Mouse (Mus musculus) MEL (cell line): ENCODE measurements around the gene 1110008L16Rik.
"Not testable (repeated sequence)": the region's sequence is repeated elsewhere in the genome, so short reads cannot be mapped to it uniquely, and the experiment has no call there.

ENCODE experiments used
- BHLHE40 ChIP-seq: IDR thresholded peaks from 2 replicates; pipeline ENCODE4 v1.6.1; 2012; ENCODE audit warnings: low read depth, mild to moderate bottlenecking, inconsistent platforms, low read length, improper control_type of control experiment, borderline replicate concordance
- CTCF ChIP-seq, 3 experiments: IDR thresholded peaks in 2 of 3; conservative IDR thresholded peaks in 1 of 3; 2 replicates each; pipeline ENCODE4 v1.5.1; 2011 to 2012; ENCODE audit warnings: low read length in 3 of 3, low read depth in 2 of 3, mild to moderate bottlenecking in 2 of 3, improper control_type of control experiment in 1 of 3, inconsistent platforms in 1 of 3, mixed read lengths in 1 of 3, moderate library complexity in 1 of 3; ENCODE audit not compliant: control insufficient read depth in 1 of 3, insufficient read depth in 1 of 3, poor library complexity in 1 of 3, severe bottlenecking in 1 of 3
- E2F4 ChIP-seq: IDR thresholded peaks from 2 replicates; pipeline ENCODE4 v1.6.1; 2011; ENCODE audit warnings: low read depth, low read length, improper control_type of control experiment, borderline replicate concordance
- EP300 ChIP-seq, 2 experiments: IDR thresholded peaks; 2 replicates each; pipeline ENCODE4 v1.6.1; 2011; ENCODE audit warnings: improper control_type of control experiment in 2 of 2, low read length in 2 of 2, low read depth in 1 of 2, mild to moderate bottlenecking in 1 of 2
- ETS1 ChIP-seq: IDR thresholded peaks from 2 replicates; pipeline ENCODE4 v1.6.1; 2012; ENCODE audit warnings: low read depth, mild to moderate bottlenecking, inconsistent platforms, low read length, improper control_type of control experiment, moderate library complexity
- GABPA ChIP-seq: IDR thresholded peaks from 2 replicates; pipeline ENCODE4 v1.6.1; 2012; ENCODE audit warnings: low read depth, mild to moderate bottlenecking, inconsistent platforms, low read length, improper control_type of control experiment, moderate library complexity
- KAT2A ChIP-seq: conservative IDR thresholded peaks from 2 replicates; pipeline ENCODE4 v1.6.1; 2012; ENCODE audit warnings: low read depth, low read length, improper control_type of control experiment, inconsistent platforms
- MAX ChIP-seq: IDR thresholded peaks from 2 replicates; pipeline ENCODE4 v1.6.1; 2011; ENCODE audit warnings: low read length, improper control_type of control experiment
- MAZ ChIP-seq: IDR thresholded peaks from 2 replicates; pipeline ENCODE4 v1.6.1; 2012; ENCODE audit warnings: low read depth, mild to moderate bottlenecking, inconsistent platforms, low read length, improper control_type of control experiment
- POLR2A ChIP-seq, 2 experiments: IDR thresholded peaks; 2 replicates each; pipeline ENCODE4 v1.6.1; 2011 to 2012; ENCODE audit warnings: low read length in 2 of 2, mild to moderate bottlenecking in 2 of 2, control low read depth in 1 of 2, improper control_type of control experiment in 1 of 2, low read depth in 1 of 2, moderate library complexity in 1 of 2; ENCODE audit not compliant: control insufficient read depth in 1 of 2, insufficient read depth in 1 of 2, poor library complexity in 1 of 2
- TAL1 ChIP-seq: IDR thresholded peaks from 2 replicates; pipeline ENCODE4 v1.6.1; 2012; ENCODE audit warnings: mild to moderate bottlenecking, inconsistent platforms, low read length, moderate library complexity, mixed read lengths
- UBTF ChIP-seq: IDR thresholded peaks from 2 replicates; pipeline ENCODE4 v1.6.1; 2012; ENCODE audit warnings: low read depth, mild to moderate bottlenecking, inconsistent platforms, low read length, improper control_type of control experiment, moderate library complexity, borderline replicate concordance; ENCODE audit not compliant: insufficient read depth

GRCm38 (mm10) chr12:55263385-55263784 lies 36.0 kb upstream of the 1110008L16Rik start:
- TF ChIP-seq ETS1; CTCF (IDR thresholded peaks at IDR 0.05 in 2 of 3, conservative IDR thresholded peaks at IDR 0.05 in 1 of 3; ENCODE audit: control insufficient read depth in 1 of 3, insufficient read depth in 1 of 3, low read depth in 2 of 3, low read length in 3 of 3, poor library complexity in 1 of 3, severe bottlenecking in 1 of 3); POLR2A (IDR thresholded peaks at IDR 0.05; ENCODE audit: control insufficient read depth in 1 of 2, insufficient read depth in 1 of 2, low read depth in 1 of 2, low read length in 2 of 2, poor library complexity in 1 of 2); MAX; EP300 (IDR thresholded peaks at IDR 0.05; ENCODE audit: low read depth in 1 of 2, low read length in 2 of 2); E2F4; BHLHE40; GABPA; TAL1; MAZ; KAT2A; UBTF: not testable (repeated sequence)
